Mouse (Mus musculus) heart, adult 2 months (tissue): ENCODE data around the gene Pip4k2c.

ENCODE experiments used
- CTCF ChIP-seq: fragments of 200-600 bp; IDR thresholded peaks from 2 replicates; pipeline ENCODE4 v1.8.1; 2022; ENCODE audit warnings: antibody characterized with exemption, mild to moderate bottlenecking, moderate library complexity
- EP300 ChIP-seq: fragments of 200-500 bp; IDR thresholded peaks from 2 replicates; pipeline ENCODE4 v1.6.1; 2011; ENCODE audit warnings: low read depth, low read length, control low read depth; ENCODE audit not compliant: insufficient read depth
- POLR2A ChIP-seq: fragments of 200-500 bp; IDR thresholded peaks from 2 replicates; pipeline ENCODE4 v1.6.1; 2011; ENCODE audit warnings: mild to moderate bottlenecking, low read depth, low read length, control low read depth; ENCODE audit not compliant: insufficient read depth

DNA sequence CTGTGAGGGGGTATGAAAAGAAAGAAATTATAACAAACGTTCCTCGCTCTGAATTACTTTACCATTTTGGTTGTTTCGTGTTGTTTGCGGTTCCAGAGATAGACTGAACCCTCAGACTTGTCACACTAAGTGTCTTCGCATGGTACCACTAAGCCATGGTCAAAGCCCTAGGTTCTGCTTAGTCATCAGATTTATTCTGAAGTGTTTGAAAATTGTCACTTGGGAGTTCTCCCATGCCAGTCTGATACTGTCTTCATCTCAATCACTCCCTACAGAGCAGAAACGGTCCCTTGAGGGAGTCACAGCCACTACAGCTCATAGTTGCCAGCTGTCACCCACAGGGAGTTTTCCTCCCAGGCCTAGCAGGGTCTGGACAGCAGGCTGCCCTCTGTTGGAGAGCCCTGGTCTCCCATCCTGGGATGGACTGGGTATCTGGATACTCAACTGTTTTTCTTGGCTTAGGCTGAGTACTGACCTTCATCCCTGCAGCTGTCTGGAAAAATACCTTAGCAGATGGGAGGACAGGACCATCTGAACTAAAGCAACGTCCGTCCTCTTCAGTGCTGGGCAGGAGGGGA lies 15.0 kb upstream of the Pip4k2c start:
- TF ChIP-seq POLR2A (no peak), CTCF (peak; percentile 63), EP300 (no peak)
